Mouse (Mus musculus): ENCODE measurements around the gene Inppl1.

DNA sequence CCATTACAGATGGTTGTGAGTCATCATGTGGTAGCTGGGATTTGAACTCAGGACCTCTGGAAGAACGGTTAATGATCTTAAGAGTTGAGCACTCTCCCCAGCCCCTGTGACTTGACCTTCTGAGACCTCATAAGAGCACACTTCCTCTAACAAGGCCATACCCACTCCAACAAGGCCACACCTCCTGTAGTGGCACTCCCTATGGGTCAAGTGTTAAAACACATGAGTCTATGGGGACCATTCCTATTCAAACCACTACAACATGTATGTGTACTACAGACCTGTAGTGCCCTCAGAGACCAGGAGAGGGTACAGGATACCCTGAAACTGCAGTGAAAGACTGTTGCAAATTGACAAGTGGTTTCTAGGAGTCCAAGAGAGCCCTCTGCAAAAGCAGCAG lies 9.9 kb upstream of the Inppl1 start:
- TF ChIP-seq CTCF (IDR thresholded peaks at IDR 0.05) (no peak), EP300 (IDR thresholded peaks at IDR 0.05; ENCODE audit: insufficient read depth, low read depth, low read length) (no peak), POLR2A (IDR thresholded peaks at IDR 0.05; ENCODE audit: insufficient read depth, low read depth, low read length) (no peak)
